In genomic region chr19:46848381-46849268, GRCm38 (mm10) we compare ENCODE assay signal across 10 mouse cellular contexts.
DNase-seq lines count a peak whose midpoint lies in the region; ATAC-seq and TF ChIP-seq lines count a peak whose summit lies in the region.
"Had no signal": no experiment of that assay in that cellular context is flagged by ENCODE, and none has a peak within 500 bp of the region (broad histone marks: within the 10 kb centered on the region; RNA-seq: fewer than 3 reads in every experiment).

No protein-coding gene starts in this region.

- H3K4me1 ChIP-seq in heart, embryonic 15.5 days (replicated peaks), result peaks cover 21% of the 10 kb centered on the region
- no peaks in the 10 kb centered on the region for H3K4me1 ChIP-seq in heart, adult 2 months (ENCODE audit: control insufficient read depth, insufficient read depth, low read length)
- peaks cover 18 to 23% of the 10 kb centered on the region in 2 experiments for H3K4me1 ChIP-seq in ES-E14 (ENCODE audit: control insufficient read depth in 2 of 2, insufficient read depth in 2 of 2, low read length in 2 of 2, poor library complexity in 1 of 2)
- H3K4me1 ChIP-seq in embryonic facial prominence, embryonic 14.5 days (ENCODE audit: control insufficient read depth, insufficient read depth, low read length), result peaks cover 6% of the 10 kb centered on the region; the same call in 1 of the 2 replicates

- TF ChIP-seq EP300 in heart, adult 2 months (IDR thresholded peaks at IDR 0.05; ENCODE audit: insufficient read depth, low read depth, low read length), result no peak

- TF ChIP-seq POLR2A in heart, adult 2 months (IDR thresholded peaks at IDR 0.05; ENCODE audit: insufficient read depth, low read depth, low read length), result no peak

- no peaks in the 10 kb centered on the region for H3K79me2 ChIP-seq in heart, adult 2 months (replicated peaks; ENCODE audit: control insufficient read depth, insufficient read depth, low read length)

- TF ChIP-seq CTCF in heart, adult 2 months (IDR thresholded peaks at IDR 0.05), result no peak

- no peaks in the 10 kb centered on the region for H3K36me3 ChIP-seq in heart, embryonic 15.5 days
- H3K36me3 ChIP-seq in heart, adult 2 months (ENCODE audit: control insufficient read depth, insufficient read depth, low read length), result no peaks in the 10 kb centered on the region
- H3K36me3 ChIP-seq in ES-E14 (ENCODE audit: control insufficient read depth, insufficient read depth, low read length, poor library complexity, severe bottlenecking), result no peaks in the 10 kb centered on the region
- no peaks in the 10 kb centered on the region for H3K36me3 ChIP-seq in embryonic facial prominence, embryonic 14.5 days (ENCODE audit: control insufficient read depth, insufficient read depth, low read length)

- intact Hi-C loops in heart, adult 2 months (cut with DNase I), result no loop called here

- no peak overlapping the region for H3K9ac ChIP-seq in heart, embryonic 15.5 days
- no peak overlapping the region for H3K9ac ChIP-seq in heart, adult 2 months (ENCODE audit: low read depth, low read length)
- peak overlapping the region; percentile 17; the same call in 1 of the 2 replicates for H3K9ac ChIP-seq in ES-E14 (ENCODE audit: insufficient read depth, low read depth, low read length, poor library complexity, severe bottlenecking)
- H3K9ac ChIP-seq in embryonic facial prominence, embryonic 14.5 days (ENCODE audit: low read depth, low read length), result peak overlapping the region; percentile 16; the same call in 1 of the 2 replicates

- H3K4me2 ChIP-seq in heart, embryonic 15.5 days, result peak overlapping the region; percentile 32
- H3K4me2 ChIP-seq in embryonic facial prominence, embryonic 14.5 days (ENCODE audit: low read depth, low read length), result peak overlapping the region; percentile 15

- in situ Hi-C loops in ES-E14 (cut with MboI; ENCODE audit: low sequenced_read_pairs in 2 of 2, unreplicated experiment in 2 of 2), result no loop called here

- no peak overlapping the region for H3K4me3 ChIP-seq in heart, embryonic 15.5 days
- no peak overlapping the region for H3K4me3 ChIP-seq in heart, adult 2 months
- H3K4me3 ChIP-seq in ES-E14 (ENCODE audit: insufficient read depth in 1 of 2, low read depth in 1 of 2, low read length in 2 of 2, poor library complexity in 1 of 2, severe bottlenecking in 1 of 2), result no peak overlapping the region
- no peak overlapping the region for H3K4me3 ChIP-seq in embryonic facial prominence, embryonic 14.5 days (ENCODE audit: low read depth, low read length)

- peak overlapping the region; percentile 36 for H3K27ac ChIP-seq in heart, embryonic 15.5 days
- H3K27ac ChIP-seq in heart, adult 2 months, result no peak overlapping the region
- peak overlapping the region; percentile 41 for H3K27ac ChIP-seq in ES-E14 (ENCODE audit: insufficient read depth, low read depth, low read length, poor library complexity, severe bottlenecking)
- H3K27ac ChIP-seq in embryonic facial prominence, embryonic 14.5 days (replicated peaks; ENCODE audit: low read depth, low read length), result peak overlapping the region; percentile 78
- H3K27ac ChIP-seq: macrophage had no signal

- 35% methylated on average over 14 of the region's 14 CpGs for WGBS in heart, embryonic 15.5 days
- WGBS in heart, adult 2 months, result 52% methylated on average over 14 of the region's 14 CpGs
- 52% methylated on average over 14 of the region's 14 CpGs for WGBS in embryonic facial prominence, embryonic 14.5 days

- DNase-seq in heart, adult 2 months, result no peak
- DNase-seq in ES-E14 (ENCODE audit: low read depth, low spot score), result no peak
- DNase-seq in embryonic facial prominence, embryonic 14.5 days (ENCODE audit: low spot score), result peak; percentile 74
- DNase-seq in kidney, postnatal 14 days, result peak; percentile 49
- no peak for DNase-seq in urinary bladder, postnatal 25 days (ENCODE audit: low spot score)
- no peak for DNase-seq in cerebellum, adult 9-11 months
- DNase-seq in cerebellum, adult 11-12 months, result no peak
- DNase-seq: adrenal gland, postnatal 10 days had no signal

- no peaks in the 10 kb centered on the region for H3K9me3 ChIP-seq in heart, embryonic 15.5 days (replicated peaks)
- H3K9me3 ChIP-seq in ES-E14 (ENCODE audit: control insufficient read depth, insufficient read depth, low read depth, low read length), result no peaks in the 10 kb centered on the region
- H3K9me3 ChIP-seq in embryonic facial prominence, embryonic 14.5 days (ENCODE audit: control insufficient read depth, low read length), result no peaks in the 10 kb centered on the region

- no peak for ATAC-seq in heart, embryonic 15.5 days (replicated peaks; ENCODE audit: insufficient number of reproducible peaks, insufficient read depth, low FRiP score, low read depth)
- ATAC-seq in embryonic facial prominence, embryonic 14.5 days (ENCODE audit: low read depth), result no peak

- H3K27me3 ChIP-seq in heart, embryonic 15.5 days, result no peaks in the 10 kb centered on the region
- H3K27me3 ChIP-seq in heart, adult 2 months (ENCODE audit: control insufficient read depth, insufficient read depth, low read length), result no peaks in the 10 kb centered on the region
- H3K27me3 ChIP-seq in embryonic facial prominence, embryonic 14.5 days (replicated peaks; ENCODE audit: control insufficient read depth, insufficient read depth, low read length), result no peaks in the 10 kb centered on the region

TF ChIP-seq in ES-E14, 5 proteins besides CTCF, POLR2A, EP300 and RAD21:
- TF ChIP-seq ZNF384 (IDR thresholded peaks at IDR 0.05; ENCODE audit: low read depth, low read length) (no peak), HCFC1 (IDR thresholded peaks at IDR 0.05; ENCODE audit: borderline replicate concordance, insufficient read depth, low read length) (no peak), ZC3H11A (IDR thresholded peaks at IDR 0.05; ENCODE audit: borderline replicate concordance, low read depth, low read length) (no peak), MAFK (IDR thresholded peaks at IDR 0.05; ENCODE audit: insufficient read depth, low read depth, low read length) (no peak), CHD2 (IDR thresholded peaks at IDR 0.05; ENCODE audit: low read depth, low read length) (no peak)

Comparison
In these comparisons a context has a peak if more than half of its experiments do, and no peak if none do; other contexts are left out.
1. H3K9ac ChIP-seq: peak in ES-E14 (single experiment) and embryonic facial prominence, embryonic 14.5 days (single experiment); none in heart, embryonic 15.5 days (single experiment) and heart, adult 2 months (single experiment).
2. DNase-seq: peak in embryonic facial prominence, embryonic 14.5 days (single experiment) and kidney, postnatal 14 days (single experiment); none in heart, adult 2 months (0 of 2), ES-E14 (single experiment), urinary bladder, postnatal 25 days (single experiment), cerebellum, adult 9-11 months (single experiment) and cerebellum, adult 11-12 months (single experiment).